ENCODE assay signal across 10 mouse cellular contexts in the genomic region with DNA sequence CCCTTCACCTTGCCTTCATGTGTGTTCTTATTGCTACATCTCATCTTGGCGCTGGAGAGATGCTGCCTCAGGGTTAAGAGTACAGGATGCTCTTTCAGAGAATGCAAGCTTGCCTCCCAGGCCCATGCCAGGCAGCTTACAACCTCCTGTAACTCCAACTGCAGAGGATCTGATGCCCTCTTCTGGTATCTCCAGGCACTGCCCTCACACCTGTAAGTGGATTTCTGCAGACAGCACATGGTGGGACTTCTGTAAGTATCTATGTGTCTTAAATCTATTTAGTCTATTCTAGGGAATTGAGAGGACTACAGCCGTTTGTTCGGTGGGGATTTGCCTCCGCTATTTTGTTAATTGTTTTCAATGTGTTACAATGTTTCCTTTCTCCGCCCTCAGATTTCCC. TPM values are rescaled to one million over a fixed set of nuclear protein-coding genes. Genes with fewer than 3 reads are reported as not detected.
DNase-seq lines count a peak whose midpoint lies in the region; ATAC-seq and TF ChIP-seq lines count a peak whose summit lies in the region.
"Had no signal": no experiment of that assay in that cellular context is flagged by ENCODE, and none has a peak within 500 bp of the region (broad histone marks: within the 10 kb centered on the region; RNA-seq: fewer than 3 reads in every experiment).

No protein-coding gene starts in this region.

- ATAC-seq in midbrain, embryonic 13.5 days: no peak
- ATAC-seq in kidney, postnatal 0 days (replicated peaks; ENCODE audit: low FRiP score, low read depth): no peak
- ATAC-seq in lung, postnatal 0 days: no peak

- H3K4me2 ChIP-seq in midbrain, embryonic 13.5 days (replicated peaks): no peak overlapping the region
- H3K4me2 ChIP-seq in kidney, postnatal 0 days (ENCODE audit: low read length): no peak overlapping the region
- no peak overlapping the region for H3K4me2 ChIP-seq in lung, postnatal 0 days (replicated peaks; ENCODE audit: low read depth, low read length)
- H3K4me2 ChIP-seq: embryonic facial prominence, embryonic 15.5 days; lung, embryonic 15.5 days had no signal

- WGBS in midbrain, embryonic 10.5 days: 63% methylated on average over 5 of the region's 5 CpGs
- 66% methylated on average over 5 of the region's 5 CpGs for WGBS in midbrain, embryonic 13.5 days
- 60% methylated on average over 5 of the region's 5 CpGs for WGBS in kidney, postnatal 0 days
- WGBS in lung, postnatal 0 days: 49% methylated on average over 5 of the region's 5 CpGs

- no peak for TF ChIP-seq EP300 in lung, postnatal 0 days (IDR thresholded peaks at IDR 0.05)

- peak; percentile 21 for DNase-seq in midbrain, embryonic 10.5 days (ENCODE audit: low spot score)
- DNase-seq in ZHBTc4 (ENCODE audit: low read depth, low spot score) (peak; percentile 58), MN1 (ENCODE audit: low spot score) (no peak)
- DNase-seq in embryo, embryonic 10 days (ENCODE audit: low spot score): peak; percentile 68
- DNase-seq in kidney, postnatal 0 days (ENCODE audit: low spot score): peak; percentile 57
- DNase-seq in lung, postnatal 0 days (ENCODE audit: low spot score): peak; percentile 45
- peak; percentile 15 to 43 for DNase-seq in spleen, postnatal 14 days (ENCODE audit: low spot score in 2 of 2)

- H3K4me1 ChIP-seq in midbrain, embryonic 10.5 days: no peaks in the 10 kb centered on the region
- H3K4me1 ChIP-seq in midbrain, embryonic 13.5 days (replicated peaks): no peaks in the 10 kb centered on the region
- H3K4me1 ChIP-seq in kidney, postnatal 0 days (replicated peaks; ENCODE audit: insufficient read depth, low read length): no peaks in the 10 kb centered on the region
- no peaks in the 10 kb centered on the region for H3K4me1 ChIP-seq in lung, postnatal 0 days (ENCODE audit: insufficient read depth, low read depth, low read length)
- H3K4me1 ChIP-seq: embryonic facial prominence, embryonic 15.5 days; lung, embryonic 15.5 days had no signal

- no peaks in the 10 kb centered on the region for H3K9me3 ChIP-seq in midbrain, embryonic 10.5 days (replicated peaks)
- H3K9me3 ChIP-seq in midbrain, embryonic 13.5 days: no peaks in the 10 kb centered on the region
- H3K9me3 ChIP-seq in kidney, postnatal 0 days (replicated peaks; ENCODE audit: low read length): no peaks in the 10 kb centered on the region
- no peaks in the 10 kb centered on the region for H3K9me3 ChIP-seq in lung, postnatal 0 days (ENCODE audit: low read length)
- H3K9me3 ChIP-seq: embryonic facial prominence, embryonic 15.5 days; lung, embryonic 15.5 days had no signal

- no peaks in the 10 kb centered on the region for H3K27me3 ChIP-seq in midbrain, embryonic 10.5 days (ENCODE audit: low read depth, poor library complexity, severe bottlenecking)
- no peaks in the 10 kb centered on the region for H3K27me3 ChIP-seq in midbrain, embryonic 13.5 days
- no peaks in the 10 kb centered on the region for H3K27me3 ChIP-seq in kidney, postnatal 0 days (ENCODE audit: insufficient read depth, low read length)
- H3K27me3 ChIP-seq in lung, postnatal 0 days (replicated peaks; ENCODE audit: insufficient read depth, low read length): no peaks in the 10 kb centered on the region
- H3K27me3 ChIP-seq: embryonic facial prominence, embryonic 15.5 days had no signal

- TF ChIP-seq CTCF in kidney, postnatal 0 days (IDR thresholded peaks at IDR 0.05; ENCODE audit: low read depth): peak; percentile 75
- TF ChIP-seq CTCF in lung, postnatal 0 days (IDR thresholded peaks at IDR 0.05): peak; percentile 72

- no peak overlapping the region for H3K4me3 ChIP-seq in midbrain, embryonic 10.5 days
- no peak overlapping the region for H3K4me3 ChIP-seq in midbrain, embryonic 13.5 days (replicated peaks)
- H3K4me3 ChIP-seq in kidney, postnatal 0 days (replicated peaks; ENCODE audit: low read depth, low read length): no peak overlapping the region
- H3K4me3 ChIP-seq in lung, postnatal 0 days (ENCODE audit: low read depth, low read length): no peak overlapping the region
- H3K4me3 ChIP-seq: embryonic facial prominence, embryonic 15.5 days; lung, embryonic 15.5 days had no signal

- no peak overlapping the region for H3K9ac ChIP-seq in midbrain, embryonic 13.5 days (replicated peaks)
- no peak overlapping the region for H3K9ac ChIP-seq in kidney, postnatal 0 days (ENCODE audit: low read depth, low read length)
- no peak overlapping the region for H3K9ac ChIP-seq in lung, postnatal 0 days (replicated peaks; ENCODE audit: low read depth)
- H3K9ac ChIP-seq: embryonic facial prominence, embryonic 15.5 days; lung, embryonic 15.5 days had no signal

- no peaks in the 10 kb centered on the region for H3K36me3 ChIP-seq in midbrain, embryonic 10.5 days
- no peaks in the 10 kb centered on the region for H3K36me3 ChIP-seq in midbrain, embryonic 13.5 days
- H3K36me3 ChIP-seq in kidney, postnatal 0 days (ENCODE audit: insufficient read depth, low read length): no peaks in the 10 kb centered on the region
- H3K36me3 ChIP-seq in lung, postnatal 0 days (ENCODE audit: insufficient read depth, low read length): no peaks in the 10 kb centered on the region
- H3K36me3 ChIP-seq: embryonic facial prominence, embryonic 15.5 days; lung, embryonic 15.5 days had no signal

- H3K27ac ChIP-seq in midbrain, embryonic 10.5 days (replicated peaks): no peak overlapping the region
- no peak overlapping the region for H3K27ac ChIP-seq in midbrain, embryonic 13.5 days
- H3K27ac ChIP-seq in kidney, postnatal 0 days: no peak overlapping the region
- no peak overlapping the region for H3K27ac ChIP-seq in lung, postnatal 0 days (ENCODE audit: low read length)
- H3K27ac ChIP-seq: embryonic facial prominence, embryonic 15.5 days; lung, embryonic 15.5 days had no signal

RNA-seq across cellular contexts. Expression of a gene that starts 7.8 kb away (rescaled TPM):
- polyA plus RNA-seq in midbrain, embryonic 10.5 days (2016; fragmentation: Nextera tagmentation; extraction: Ambion mirVana): not detected in 2 replicates
- polyA plus RNA-seq in midbrain, embryonic 13.5 days (2015; fragmentation: Nextera tagmentation; extraction: Ambion mirVana): not detected in 2 replicates
- polyA plus RNA-seq in kidney, postnatal 0 days (2015; fragmentation: Nextera tagmentation; extraction: Ambion mirVana): not detected in 2 replicates
- polyA plus RNA-seq in lung, postnatal 0 days (2015; fragmentation: Nextera tagmentation; extraction: Ambion mirVana): not detected in 2 replicates
- polyA plus RNA-seq: lung, embryonic 15.5 days had no signal

RNA-seq across cellular contexts. Expression of a gene that starts 29.9 kb away (rescaled TPM):
- polyA plus RNA-seq in midbrain, embryonic 10.5 days (2016; fragmentation: Nextera tagmentation; extraction: Ambion mirVana): not detected in 2 replicates
- polyA plus RNA-seq in midbrain, embryonic 13.5 days (2015; fragmentation: Nextera tagmentation; extraction: Ambion mirVana): 0.17 TPM in 1 of 2 replicates, not detected in the other
- 0.08 and 0.09 TPM in 2 replicates for polyA plus RNA-seq in kidney, postnatal 0 days (2015; fragmentation: Nextera tagmentation; extraction: Ambion mirVana)
- 0.11 and 0.15 TPM in 2 replicates for polyA plus RNA-seq in lung, postnatal 0 days (2015; fragmentation: Nextera tagmentation; extraction: Ambion mirVana)
- polyA plus RNA-seq: lung, embryonic 15.5 days had no signal

RNA-seq across cellular contexts. Expression of a gene that starts 44.9 kb away (rescaled TPM):
- 0.21 and 0.60 TPM in 2 replicates for polyA plus RNA-seq in midbrain, embryonic 10.5 days (2016; fragmentation: Nextera tagmentation; extraction: Ambion mirVana)
- polyA plus RNA-seq in midbrain, embryonic 13.5 days (2015; fragmentation: Nextera tagmentation; extraction: Ambion mirVana): 0.30 and 0.39 TPM in 2 replicates
- polyA plus RNA-seq in kidney, postnatal 0 days (2015; fragmentation: Nextera tagmentation; extraction: Ambion mirVana): not detected in 2 replicates
- not detected in 2 replicates for polyA plus RNA-seq in lung, postnatal 0 days (2015; fragmentation: Nextera tagmentation; extraction: Ambion mirVana)
- polyA plus RNA-seq: lung, embryonic 15.5 days had no signal

RNA-seq across cellular contexts. Expression of a gene that starts 49.0 kb away (rescaled TPM):
- 0.12 and 0.24 TPM in 2 replicates for polyA plus RNA-seq in midbrain, embryonic 10.5 days (2016; fragmentation: Nextera tagmentation; extraction: Ambion mirVana)
- 2.4 TPM in 2 replicates for polyA plus RNA-seq in midbrain, embryonic 13.5 days (2015; fragmentation: Nextera tagmentation; extraction: Ambion mirVana)
- 0.29 and 0.33 TPM in 2 replicates for polyA plus RNA-seq in kidney, postnatal 0 days (2015; fragmentation: Nextera tagmentation; extraction: Ambion mirVana)
- polyA plus RNA-seq in lung, postnatal 0 days (2015; fragmentation: Nextera tagmentation; extraction: Ambion mirVana): 0.40 and 0.44 TPM in 2 replicates

RNA-seq across cellular contexts. Expression of a gene that starts 58.1 kb away (rescaled TPM):
- not detected in 2 replicates for polyA plus RNA-seq in midbrain, embryonic 10.5 days (2016; fragmentation: Nextera tagmentation; extraction: Ambion mirVana)
- polyA plus RNA-seq in midbrain, embryonic 13.5 days (2015; fragmentation: Nextera tagmentation; extraction: Ambion mirVana): not detected in 2 replicates
- not detected in 2 replicates for polyA plus RNA-seq in kidney, postnatal 0 days (2015; fragmentation: Nextera tagmentation; extraction: Ambion mirVana)
- not detected in 2 replicates for polyA plus RNA-seq in lung, postnatal 0 days (2015; fragmentation: Nextera tagmentation; extraction: Ambion mirVana)
- polyA plus RNA-seq: lung, embryonic 15.5 days had no signal
